Mouse (Mus musculus) brain, embryonic 18.5 days (tissue): ENCODE results near the gene Elob.

Source experiments
- DNase-seq: peaks from one replicate; pipeline ENCODE4 v3.0.0-alpha.2; 2012; ENCODE audit warnings: low read depth, low spot score

Gene Elob

DNA sequence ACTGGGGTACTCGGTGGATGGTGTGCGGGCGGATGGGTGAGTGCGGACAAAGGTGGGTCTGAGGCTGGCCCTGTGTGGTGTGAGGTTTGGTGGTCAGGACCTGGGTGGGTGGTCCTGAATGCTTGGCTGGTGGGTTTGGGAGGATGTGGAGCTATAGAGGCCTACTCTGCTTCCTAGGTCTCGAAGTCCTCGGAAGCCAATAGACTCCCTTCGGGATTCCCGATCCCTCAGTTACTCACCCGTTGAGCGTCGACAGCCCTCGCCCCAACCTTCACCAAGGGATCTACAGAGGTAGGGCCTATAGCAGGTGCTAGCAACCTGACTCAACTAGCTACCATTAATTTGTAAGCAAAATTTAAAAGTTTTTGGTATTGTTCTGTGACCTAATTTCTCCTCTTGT is 5.3 kb downstream of the Elob start:
- no peak for DNase-seq

DNA sequence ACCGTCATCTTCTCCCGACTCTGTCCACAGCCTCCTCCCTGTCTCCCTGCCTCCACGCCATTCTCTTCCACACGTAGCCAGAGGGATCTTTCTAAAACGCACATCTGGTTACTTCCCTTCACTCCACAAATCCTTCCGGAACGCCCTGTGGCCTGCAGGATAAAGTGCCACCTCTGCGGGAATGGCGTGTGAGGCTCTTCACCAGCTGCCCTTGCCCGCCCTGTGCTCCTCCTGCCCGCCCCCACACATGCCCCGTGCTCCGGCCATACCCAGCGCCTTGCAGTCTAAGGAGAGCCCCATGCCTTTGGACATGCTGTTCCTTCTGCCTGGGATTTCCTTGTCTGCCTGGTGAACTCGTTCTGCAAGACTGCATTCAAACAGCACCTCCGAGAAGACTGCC is 5.9 kb downstream of the Elob start:
- DNase-seq = no peak

DNA sequence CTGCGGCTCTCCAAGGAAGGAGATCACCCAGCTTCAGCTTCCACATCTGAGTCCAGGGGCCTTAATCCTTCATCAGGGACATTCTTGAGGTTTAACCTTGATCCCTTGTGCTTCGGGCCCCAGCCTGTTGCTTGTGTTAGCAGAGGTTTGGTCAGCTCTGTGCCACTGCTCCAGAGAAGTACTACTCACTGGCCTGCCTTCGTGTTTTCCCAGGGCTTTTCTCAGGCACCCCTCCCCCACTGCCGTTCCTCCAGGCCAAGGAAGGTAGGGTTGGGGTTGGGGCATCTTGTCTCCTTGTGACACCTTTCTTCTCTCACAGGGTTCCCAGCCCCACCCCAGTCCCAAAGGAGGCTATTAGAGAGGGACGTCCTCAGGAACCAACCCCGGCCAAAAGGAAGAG is 6.8 kb downstream of the Elob start:
- DNase-seq = no peak

DNA sequence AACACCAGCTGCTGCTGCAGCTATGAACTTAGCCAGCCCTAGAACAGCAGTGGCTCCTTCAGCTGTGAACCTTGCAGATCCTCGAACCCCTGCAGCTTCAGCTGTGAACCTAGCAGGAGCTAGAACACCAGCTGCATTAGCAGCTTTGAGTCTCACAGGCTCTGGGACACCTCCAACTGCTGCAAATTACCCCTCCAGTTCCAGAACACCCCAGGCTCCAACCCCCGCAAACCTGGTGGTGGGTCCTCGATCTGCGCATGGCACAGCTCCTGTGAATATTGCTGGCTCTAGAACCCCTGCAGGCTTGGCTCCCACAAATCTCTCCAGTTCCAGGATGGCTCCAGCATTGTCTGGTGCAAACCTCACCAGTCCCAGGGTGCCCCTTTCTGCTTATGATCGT is 8.2 kb downstream of the Elob start:
- no peak for DNase-seq

DNA sequence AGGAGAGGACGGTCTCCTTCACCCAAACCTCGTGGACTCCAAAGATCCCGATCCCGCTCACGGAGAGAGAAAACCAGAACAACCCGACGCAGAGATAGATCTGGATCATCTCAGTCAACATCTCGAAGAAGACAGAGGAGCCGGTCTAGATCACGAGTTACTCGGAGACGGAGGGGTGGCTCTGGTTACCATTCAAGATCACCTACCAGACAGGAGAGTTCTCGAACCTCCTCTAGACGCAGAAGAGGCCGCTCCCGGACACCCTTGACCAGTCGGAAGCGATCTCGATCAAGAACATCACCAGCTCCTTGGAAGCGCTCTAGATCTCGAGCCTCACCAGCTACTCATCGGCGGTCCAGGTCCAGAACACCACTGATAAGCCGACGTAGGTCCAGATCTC is 9.7 kb downstream of the Elob start:
- no peak for DNase-seq

DNA sequence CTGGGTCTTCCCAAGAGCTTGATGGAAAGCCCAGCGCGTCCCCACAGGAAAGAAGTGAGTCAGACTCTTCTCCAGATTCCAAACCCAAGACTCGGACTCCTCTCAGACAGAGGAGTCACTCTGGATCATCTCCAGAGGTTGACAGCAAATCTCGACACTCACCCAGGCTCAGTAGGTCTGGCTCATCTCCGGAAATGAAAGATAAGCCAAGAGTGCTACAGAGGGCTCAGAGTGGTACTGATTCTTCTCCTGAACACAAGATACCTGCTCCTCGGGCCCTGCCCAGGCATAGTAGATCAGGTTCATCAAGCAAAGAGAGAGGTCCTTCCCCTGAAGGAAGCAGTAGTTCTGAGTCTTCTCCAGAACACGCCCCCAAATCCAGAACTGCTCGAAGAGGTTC is 10.4 kb downstream of the Elob start:
- DNase-seq = no peak

DNA sequence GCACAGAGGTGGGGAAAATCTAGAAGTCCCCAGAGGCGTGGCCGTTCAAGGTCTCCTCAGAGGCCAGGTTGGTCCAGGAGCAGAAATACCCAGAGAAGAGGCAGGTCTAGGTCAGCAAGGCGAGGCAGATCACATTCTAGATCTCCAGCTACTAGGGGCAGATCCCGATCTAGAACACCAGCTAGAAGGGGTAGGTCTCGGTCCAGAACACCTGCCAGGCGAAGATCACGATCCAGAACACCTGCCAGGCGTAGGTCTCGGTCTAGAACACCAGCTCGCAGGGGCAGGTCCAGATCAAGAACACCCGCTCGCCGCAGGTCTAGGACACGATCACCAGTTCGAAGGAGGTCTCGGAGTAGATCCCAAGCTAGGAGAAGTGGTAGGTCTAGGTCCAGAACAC is 13.3 kb downstream of the Elob start:
- no peak for DNase-seq

DNA sequence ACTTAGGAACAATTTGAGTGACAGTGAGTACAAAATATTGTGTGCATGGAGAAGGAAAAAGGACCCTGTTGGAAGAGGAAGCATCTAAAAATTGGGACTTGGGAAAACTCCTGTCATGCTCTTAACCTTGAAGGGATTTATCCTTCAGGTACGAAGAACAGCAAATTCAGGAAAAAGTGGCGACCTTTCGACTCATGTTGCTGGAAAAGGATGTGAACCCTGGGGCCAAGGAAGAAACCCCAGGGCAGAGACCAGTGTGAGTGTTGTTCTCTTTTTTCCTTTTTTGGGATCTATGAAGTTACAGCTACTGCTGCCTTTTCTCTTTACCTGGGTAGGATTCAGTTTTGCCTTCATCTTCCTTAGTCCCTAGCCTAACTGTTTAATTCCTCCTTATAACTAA is 21.0 kb downstream of the Elob start:
- no peak for DNase-seq

DNA sequence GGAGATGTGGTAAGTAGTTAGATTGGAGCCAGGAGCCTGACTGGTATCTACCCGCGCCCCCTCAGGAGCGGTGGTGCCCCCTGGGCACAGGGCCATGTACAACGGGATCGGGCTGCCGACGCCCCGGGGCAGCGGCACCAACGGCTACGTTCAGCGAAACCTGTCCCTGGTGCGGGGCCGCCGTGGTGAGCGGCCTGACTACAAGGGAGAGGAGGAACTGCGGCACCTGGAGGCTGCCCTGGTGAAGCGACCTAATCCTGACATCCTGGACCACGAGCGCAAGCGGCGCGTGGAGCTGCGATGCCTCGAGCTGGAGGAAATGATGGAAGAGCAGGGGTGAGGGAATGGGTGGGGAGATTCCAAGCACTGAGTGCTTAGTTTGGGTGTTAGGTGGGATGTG is 22.1 kb downstream of the Elob start:
- no peak for DNase-seq

DNA sequence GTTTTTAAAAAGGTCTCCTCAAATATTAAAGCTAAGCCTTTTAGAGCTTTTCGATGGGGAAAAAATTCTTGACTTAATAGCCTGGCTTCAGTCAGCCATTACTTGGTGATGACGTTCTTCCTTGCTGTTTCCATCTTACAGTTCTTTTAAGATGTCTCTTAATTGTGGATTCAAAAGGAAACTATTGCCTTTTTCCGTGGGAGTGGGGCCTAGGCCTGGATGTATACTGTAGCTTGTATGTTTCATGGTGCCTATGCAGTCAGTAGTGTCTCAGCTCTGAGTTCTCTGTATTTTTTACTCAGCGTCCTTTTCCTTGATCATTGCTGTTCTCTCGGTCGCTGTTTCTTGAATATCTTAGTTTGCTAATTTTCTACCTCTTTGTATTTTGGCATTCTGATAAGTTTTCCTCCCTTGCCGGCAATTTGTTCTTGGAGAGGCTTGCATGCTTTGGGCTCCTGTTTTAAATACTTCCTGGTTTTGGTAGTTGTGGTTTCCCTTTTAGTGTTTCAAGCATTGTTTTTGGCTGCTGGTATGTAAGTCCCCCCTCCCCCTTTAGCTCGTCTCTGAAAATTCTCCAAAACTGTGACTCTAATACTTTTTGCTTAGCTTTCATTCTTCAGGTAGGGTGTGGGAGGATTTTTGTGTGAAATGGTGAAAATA is 24.4 kb downstream of the Elob start:
- no peak for DNase-seq

DNA sequence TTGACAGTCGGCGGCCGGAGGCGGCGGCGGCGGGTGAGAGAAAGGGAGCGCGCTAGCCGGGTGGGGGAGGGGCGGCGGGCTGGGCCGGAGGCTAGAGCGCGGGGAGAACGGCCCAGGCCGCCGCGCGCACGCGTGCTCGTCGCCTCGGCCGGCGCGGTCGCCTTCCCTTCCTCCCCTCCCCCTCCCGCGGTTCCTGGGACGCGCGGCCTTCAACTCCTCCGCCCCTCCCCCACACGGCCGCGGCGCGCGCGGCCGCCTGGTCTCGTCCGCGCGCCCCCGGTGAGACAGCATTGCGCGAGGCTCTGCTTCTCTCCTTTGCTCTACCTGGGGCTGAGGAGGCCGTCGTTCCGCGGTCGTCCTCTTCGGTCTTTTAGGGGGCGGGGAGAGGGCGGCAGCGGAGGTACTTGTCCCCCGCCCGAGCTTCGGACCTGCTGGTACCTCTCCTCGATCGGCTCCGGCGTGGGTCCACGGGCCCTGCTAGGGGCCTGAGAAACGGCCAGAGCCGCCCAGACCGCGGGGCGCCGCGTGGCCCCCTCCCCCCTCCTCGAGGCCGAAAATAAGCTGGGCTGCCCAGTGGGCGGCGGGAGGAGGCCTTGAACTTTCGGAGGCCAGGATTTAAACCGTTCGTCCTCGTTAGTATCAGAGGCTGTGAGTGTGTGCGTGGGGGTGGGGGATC is 25.4 kb downstream of the Elob start:
- DNase-seq = peak; percentile 28

DNA sequence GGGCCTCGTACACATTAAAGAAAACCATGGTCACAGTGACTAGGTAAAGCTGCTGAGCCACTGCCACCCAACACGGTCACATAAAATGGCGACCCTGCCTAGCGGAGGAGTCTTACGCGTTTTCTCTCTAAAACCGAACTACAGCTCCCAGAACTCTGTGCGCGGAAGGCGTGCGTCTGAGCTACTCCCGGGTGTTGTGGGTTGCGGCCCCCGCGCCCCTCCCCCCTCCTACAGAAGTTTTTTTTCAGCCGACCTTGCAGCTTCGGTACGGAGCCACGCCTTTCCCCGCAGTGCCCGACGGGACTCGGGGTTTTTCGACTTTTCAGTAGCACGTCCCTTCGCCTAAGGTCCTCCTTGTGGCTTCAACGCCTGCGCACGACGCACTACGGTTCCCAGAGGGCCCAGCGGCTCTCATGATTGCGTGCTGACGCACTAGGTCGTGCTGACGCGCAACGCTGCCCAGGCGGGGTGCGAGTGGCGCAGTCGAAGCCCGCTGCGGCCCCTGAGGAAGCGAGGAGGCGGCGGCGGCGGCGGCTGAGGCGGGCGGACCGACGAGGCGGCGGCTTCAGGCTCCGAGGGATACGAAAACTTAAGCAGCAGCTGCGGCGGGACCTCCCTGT is 26.1 kb downstream of the Elob start:
- DNase-seq = peak; percentile 99

DNA sequence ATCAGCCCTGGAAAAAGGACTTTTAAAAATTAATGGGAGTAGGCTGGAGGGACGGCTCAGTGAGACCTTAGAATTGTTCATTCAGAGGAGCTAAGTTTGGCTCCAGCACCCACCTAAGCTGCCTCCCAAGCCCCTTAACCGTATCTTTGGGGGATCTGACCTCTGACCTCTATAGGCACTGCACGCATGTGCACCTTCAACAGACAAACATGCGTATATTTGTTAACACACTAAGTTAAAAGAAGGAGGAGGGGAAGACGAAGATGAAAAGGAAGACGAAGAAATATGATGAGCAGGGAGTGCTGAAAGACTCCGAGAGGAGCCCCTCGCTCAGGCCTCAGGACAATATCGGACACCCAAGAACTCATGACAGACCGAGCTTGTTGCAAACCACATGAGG is 27.3 kb downstream of the Elob start:
- DNase-seq = no peak

DNA sequence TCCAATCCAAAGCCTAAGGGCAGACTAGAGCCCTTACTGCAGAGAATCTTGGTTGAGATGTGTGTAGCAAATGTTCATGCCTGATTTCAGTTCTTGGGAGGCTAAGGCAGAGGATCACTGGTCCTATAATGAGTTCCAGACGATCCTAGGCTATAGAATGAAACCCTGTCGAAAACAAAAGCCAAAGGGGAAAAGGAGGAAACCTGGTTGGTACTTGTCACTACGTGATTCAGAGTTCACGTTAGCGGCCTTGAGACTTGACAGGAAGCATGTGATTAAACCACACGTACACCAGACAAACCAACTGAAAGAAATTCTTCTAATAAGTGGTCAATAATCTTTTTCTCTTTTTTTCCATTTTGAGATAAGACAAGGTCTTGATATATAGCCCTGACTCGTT is 31.6 kb downstream of the Elob start:
- DNase-seq = no peak

DNA sequence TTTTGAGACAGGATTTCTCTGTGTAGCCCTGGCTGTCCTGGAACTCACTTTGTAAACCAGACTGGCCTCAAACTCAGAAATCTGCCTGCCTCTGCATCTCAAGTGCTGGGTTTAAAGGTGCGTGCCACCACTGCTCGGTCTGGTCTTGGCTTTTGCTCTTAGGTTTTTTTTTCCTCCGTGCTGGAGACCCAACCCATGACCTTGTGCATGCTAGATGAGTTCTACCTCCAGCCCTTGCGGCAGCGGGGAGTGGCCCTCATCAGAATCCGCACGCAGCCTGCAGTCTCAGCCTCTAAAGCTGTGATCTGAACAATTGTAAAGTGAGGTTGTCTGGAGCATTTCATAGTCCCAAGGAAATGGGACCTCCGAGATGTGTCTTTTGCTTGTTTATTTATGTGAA is 33.6 kb downstream of the Elob start:
- no peak for DNase-seq

DNA sequence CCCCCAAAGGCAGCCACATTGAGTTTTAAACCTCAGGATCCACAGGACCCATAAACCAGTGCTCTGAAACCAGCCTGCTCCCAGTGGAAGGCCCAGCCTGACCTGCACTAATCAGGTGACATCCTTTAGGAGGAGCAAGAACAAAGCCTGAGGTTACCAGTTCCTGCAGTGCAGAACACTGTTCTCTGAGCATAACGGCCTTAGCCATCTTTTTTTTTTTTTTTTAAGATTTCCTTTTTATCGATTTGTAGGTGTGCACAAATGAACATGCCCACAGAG is 37.9 kb downstream of the Elob start:
- DNase-seq = no peak

DNA sequence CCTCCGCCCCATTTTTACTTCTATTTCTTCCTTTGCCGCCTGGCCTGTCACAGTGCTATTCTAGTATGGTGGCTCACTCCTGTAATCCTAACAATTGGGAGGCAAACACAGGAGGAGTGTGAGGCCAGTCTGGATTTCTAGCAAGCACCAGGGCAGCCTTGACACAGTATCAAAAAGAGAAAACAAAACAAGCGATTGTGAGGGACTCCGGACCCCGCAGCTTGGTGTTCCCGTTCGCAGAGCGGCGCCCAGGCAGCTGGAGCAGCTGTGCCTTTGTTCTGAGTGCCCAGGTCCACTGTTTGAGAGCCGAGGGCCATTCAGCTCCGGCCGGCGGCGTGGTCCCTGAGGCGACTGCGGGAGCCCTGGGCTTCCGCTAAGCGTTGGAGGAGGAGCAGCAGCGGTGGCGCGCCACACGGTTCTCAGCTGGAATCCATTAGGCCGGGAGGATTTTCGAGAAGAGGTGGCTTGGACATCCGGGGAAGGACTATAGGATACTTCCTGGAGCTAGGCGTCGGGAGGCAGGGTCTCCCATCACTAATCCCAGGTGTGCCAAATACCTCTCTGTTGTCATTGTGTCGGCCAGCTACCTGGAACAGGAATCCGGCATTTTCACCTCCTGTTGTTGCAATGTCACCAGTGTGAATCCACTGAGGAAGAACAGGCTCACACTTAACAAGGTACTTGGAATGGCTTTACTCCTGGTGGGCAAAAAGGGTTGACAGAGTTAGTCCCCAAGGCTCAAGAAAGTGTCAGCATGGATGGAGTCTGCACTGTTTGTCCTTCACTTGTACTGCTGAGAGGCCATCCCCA is 38.5 kb downstream of the Elob start, which contains the start of gene Srrm2:
Gene Srrm2 (plus strand): TSS at position 264 of the 810 bp plus-strand sequence.
- DNase-seq = no peak

DNA sequence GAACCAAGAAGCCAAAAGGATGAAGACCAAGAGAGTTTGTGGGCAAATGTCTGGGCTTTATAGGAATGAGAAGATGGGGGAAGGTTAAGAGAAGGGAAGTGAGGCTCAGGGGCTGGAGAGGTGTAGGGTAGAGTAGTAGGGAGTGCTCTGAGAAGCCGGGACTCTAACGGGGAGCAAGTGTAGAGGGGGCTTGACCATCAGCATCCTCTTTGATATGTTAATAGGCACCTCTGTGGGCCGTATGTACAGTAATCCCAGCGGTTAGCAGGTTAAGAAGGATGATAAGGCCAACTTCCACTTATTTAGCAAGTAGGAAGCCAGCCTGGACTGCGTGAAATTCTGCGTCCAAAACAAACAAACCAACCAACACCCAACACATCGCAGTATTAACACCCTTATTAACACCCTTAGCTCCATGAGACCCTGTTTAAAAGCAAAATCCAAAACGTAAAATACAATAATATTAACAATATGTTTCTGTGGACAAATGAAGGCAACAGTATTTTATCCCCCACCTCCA is 39.1 kb downstream of the Elob start:
- no peak for DNase-seq

DNA sequence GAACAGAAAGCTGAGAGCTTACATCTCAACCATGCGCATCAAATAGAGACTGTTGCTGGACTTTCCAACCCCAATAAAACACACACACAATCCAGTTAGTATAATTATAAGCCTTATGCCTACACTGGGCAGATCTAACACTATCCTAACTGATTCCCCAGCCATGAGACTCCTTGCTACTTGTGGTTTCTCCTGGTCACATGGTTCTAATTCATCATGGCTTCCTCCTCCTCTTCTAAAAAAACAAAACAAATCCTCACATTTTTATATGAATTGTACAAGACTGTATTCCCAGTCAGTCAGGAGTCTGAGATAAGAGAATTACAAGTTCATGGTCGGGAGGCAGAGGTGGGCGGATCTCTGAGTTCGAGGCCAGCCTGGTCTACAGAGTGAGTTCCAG is 40.0 kb downstream of the Elob start:
- DNase-seq = no peak

DNA sequence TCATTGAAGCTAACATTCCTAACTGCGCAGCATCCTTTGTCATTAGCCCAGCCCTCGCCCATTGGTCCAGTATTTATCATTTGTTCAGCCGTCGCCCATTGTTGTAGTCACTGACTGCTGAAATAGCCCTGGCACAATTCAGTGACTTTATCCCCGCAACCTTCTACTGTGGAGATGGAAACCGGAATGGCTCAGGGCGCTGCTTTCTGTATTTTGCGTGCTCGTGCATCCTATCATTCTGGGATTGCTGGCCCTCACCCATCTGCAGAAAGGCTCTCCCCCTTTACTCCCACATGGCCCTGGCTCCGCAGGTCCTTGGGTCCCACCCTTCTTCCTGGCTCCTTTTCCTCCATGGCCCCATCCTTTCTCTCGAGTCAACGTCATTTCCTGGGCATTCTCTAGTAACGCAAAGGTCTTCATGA is 42.4 kb downstream of the Elob start:
- no peak for DNase-seq

DNA sequence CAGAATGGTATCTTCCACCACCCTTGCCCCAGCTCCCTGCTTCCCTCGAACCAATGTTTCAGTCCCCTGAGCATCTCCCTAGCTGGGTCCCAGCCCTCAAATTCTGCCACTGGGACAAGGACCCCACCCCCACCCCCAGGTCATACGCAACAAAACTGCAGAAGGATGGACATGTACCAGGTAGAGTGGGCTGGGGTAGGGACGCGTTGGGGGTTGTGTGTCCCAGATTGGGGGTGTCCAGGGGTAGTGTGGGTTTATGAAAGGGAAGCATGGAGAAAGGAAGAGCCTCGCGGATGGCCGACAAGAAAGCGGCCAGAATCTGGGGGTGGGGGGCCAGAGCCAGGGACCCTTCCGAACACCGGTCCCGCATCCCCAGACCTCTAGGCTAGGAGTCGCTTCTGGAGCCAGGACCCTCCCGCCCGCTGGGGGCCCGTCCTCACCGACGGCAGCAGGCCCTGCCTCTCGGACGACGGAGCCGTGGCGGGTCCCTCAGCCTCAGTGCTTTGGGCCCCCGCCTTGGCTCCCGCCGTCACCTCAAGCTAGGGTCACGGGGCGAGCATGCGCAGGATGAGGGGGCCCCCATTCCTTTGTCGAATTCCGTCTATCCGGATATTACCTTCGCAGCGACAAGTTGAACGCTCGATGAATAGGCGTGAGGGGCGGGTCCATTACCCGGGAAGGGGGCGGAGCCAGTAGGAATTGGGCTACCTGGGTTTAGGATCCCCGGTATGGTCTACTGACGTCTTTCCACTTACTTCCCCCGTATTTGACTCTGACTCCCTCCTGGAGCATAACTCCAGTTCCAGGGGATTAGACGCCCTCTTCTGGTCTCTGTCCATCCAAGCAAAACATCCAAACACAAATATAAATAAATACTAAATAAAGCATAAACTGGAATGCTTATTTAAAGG is 43.1 kb downstream of the Elob start, which contains the start of gene Flywch2:
Gene Flywch2 (minus strand): TSS at position 521 of the 911 bp plus-strand sequence.
- peak; percentile 87 for DNase-seq
